Mouse (Mus musculus) C2C12 (cell line): ENCODE data around the gene Eif3j1. TPM values are rescaled to one million over a fixed set of nuclear protein-coding genes. Genes with fewer than 3 reads are reported as not detected.

Experiments used
- H3K27me3 ChIP-seq: one replicate; pipeline ENCODE4 v1.6.1; 2011; ENCODE audit not compliant: control insufficient read depth, insufficient read depth, insufficient read length
- H3K36me3 ChIP-seq: one replicate; pipeline ENCODE4 v1.6.1; 2011; ENCODE audit not compliant: control insufficient read depth, insufficient read depth
- H3K4me3 ChIP-seq: one replicate; pipeline ENCODE4 v1.5.1; 2011; ENCODE audit warnings: mild to moderate bottlenecking, control low read depth; ENCODE audit not compliant: poor library complexity, insufficient read depth, severe bottlenecking
- H3K79me2 ChIP-seq: one replicate; pipeline ENCODE4 v1.6.1; 2011; ENCODE audit not compliant: control insufficient read depth, insufficient read depth
- H3K79me3 ChIP-seq: one replicate; pipeline ENCODE4 v1.6.1; 2011; ENCODE audit warnings: low read depth, control low read depth
- H3ac ChIP-seq: one replicate; pipeline ENCODE3; 2011; ENCODE audit warnings: low read depth; ENCODE audit not compliant: control insufficient read depth, insufficient read length
- CEBPB ChIP-seq: IDR thresholded peaks from one replicate; pipeline ENCODE4 v1.6.1; 2011; ENCODE audit warnings: low read depth, mild to moderate bottlenecking, control low read depth, moderate library complexity
- CTCF ChIP-seq: IDR thresholded peaks from one replicate; pipeline ENCODE4 v1.5.1; 2011; ENCODE audit not compliant: control insufficient read depth, insufficient read depth, insufficient read length
- FOSL1 ChIP-seq: IDR thresholded peaks from one replicate; pipeline ENCODE4 v1.8.0; 2011; ENCODE audit warnings: mild to moderate bottlenecking, low read length; ENCODE audit not compliant: poor library complexity, insufficient read depth, severe bottlenecking
- MAX ChIP-seq: IDR thresholded peaks from one replicate; pipeline ENCODE4 v1.6.1; 2011; ENCODE audit warnings: mild to moderate bottlenecking, control low read depth
- MYOD1 ChIP-seq: IDR thresholded peaks from one replicate; pipeline ENCODE4 v1.6.1; 2011; ENCODE audit warnings: low read depth; ENCODE audit not compliant: control insufficient read depth, insufficient read length
- MYOG ChIP-seq: IDR thresholded peaks from one replicate; pipeline ENCODE4 v1.6.1; 2011; ENCODE audit not compliant: control insufficient read depth, insufficient read length; ENCODE audit errors: extremely low read depth
- USF1 ChIP-seq: IDR thresholded peaks from one replicate; pipeline ENCODE4 v1.6.1; 2011; ENCODE audit warnings: low read depth, mild to moderate bottlenecking, control low read depth, moderate library complexity
- polyA plus RNA-seq: library from polyadenylated mRNA; unstranded; fragments of >200 nt; fragmentation: generic; extraction: Trizol; gene quantifications from one replicate; pipeline ENCODE4 v1.2.1, GENCODE M21; 2012; ENCODE audit warnings: missing spikeins

Eif3j1 gene
- polyA plus RNA-seq, 1 experiment = 5.6 TPM

DNA sequence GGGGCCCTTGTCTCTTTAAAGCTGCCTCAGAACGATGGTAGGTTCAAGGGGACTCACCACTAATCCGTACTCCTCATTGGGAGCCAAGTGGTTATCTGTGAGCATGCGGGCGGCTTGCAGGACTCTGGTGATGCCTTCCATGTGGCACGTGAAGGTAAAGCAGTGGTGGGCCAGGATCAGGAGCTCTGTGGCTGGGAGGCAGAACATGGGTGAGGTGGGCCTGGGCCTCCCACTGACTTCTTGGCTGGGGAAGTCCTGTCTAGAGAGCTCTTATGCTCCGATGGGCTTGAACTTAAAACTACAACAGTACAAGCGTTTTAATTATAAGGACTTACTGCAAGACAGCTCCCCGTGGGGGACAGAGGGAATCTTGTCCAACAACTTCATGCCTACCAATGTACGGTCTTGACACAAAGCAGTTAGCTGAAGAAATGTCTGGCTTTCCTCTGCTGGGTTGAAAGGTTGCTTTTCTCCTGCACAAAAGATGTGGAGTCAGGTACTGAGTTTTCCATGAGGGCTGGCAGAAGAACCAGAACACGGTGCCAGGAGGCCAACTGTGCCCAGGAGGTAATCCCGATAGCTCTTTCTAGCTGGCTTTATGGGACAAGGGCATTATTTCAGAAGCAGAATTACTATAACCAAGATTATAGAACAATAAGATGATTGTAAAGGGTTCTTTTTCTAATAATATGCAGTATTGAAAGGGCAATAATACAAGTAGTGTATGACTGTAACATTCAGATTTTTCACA is 31.2 kb downstream of the Eif3j1 start:
- no peaks in the 10 kb centered on the region for H3K27me3 ChIP-seq
- TF ChIP-seq MAX (no peak), MYOG (no peak), CTCF (no peak), MYOD1 (no peak), USF1 (no peak), FOSL1 (no peak), CEBPB (no peak)
- H3ac ChIP-seq = no peak overlapping the region
- no peaks in the 10 kb centered on the region for H3K79me3 ChIP-seq
- H3K36me3 ChIP-seq = peaks cover 53% of the 10 kb centered on the region
- no peak overlapping the region for H3K4me3 ChIP-seq
- H3K79me2 ChIP-seq = no peaks in the 10 kb centered on the region

GRCm38 (mm10) chr2:122065200-122065969 is 37.0 kb downstream of the Eif3j1 start:
- Histone ChIP-seq H3K79me2 (no peaks in the 10 kb centered on the region), H3K27me3 (no peaks in the 10 kb centered on the region), H3K4me3 (no peak overlapping the region), H3K36me3 (peaks cover 36% of the 10 kb centered on the region), H3ac (no peak overlapping the region), H3K79me3 (no peaks in the 10 kb centered on the region)
- TF ChIP-seq CTCF (peak; percentile 24), USF1 (no peak), MAX (no peak)

DNA sequence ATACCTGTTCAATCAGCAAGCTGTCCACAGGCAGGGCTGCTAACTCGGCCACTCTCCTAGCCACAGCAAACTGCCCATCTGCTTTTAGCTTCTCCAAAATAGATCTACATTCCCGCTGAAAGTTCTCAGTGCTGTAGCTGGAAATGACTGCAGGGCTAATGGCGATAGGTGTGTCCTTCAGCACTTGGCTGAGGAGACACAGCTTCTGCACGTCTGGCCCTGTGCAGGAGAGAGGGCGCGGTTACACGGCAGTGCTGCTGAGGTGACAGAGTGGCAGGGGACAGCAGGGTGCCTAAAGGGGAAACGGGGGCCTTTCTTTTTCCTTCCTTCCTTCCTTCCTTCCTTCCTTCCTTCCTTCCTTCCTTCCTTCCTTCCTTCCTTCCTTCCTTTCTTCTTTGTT is 37.9 kb downstream of the Eif3j1 start:
- no peak for TF ChIP-seq CTCF
- no peak for TF ChIP-seq CEBPB
- no peak for TF ChIP-seq MYOD1
- no peak for TF ChIP-seq MAX
- no peak for TF ChIP-seq FOSL1
- TF ChIP-seq MYOG = no peak
- TF ChIP-seq USF1 = no peak
- H3K36me3 ChIP-seq = peaks cover 36% of the 10 kb centered on the region

DNA sequence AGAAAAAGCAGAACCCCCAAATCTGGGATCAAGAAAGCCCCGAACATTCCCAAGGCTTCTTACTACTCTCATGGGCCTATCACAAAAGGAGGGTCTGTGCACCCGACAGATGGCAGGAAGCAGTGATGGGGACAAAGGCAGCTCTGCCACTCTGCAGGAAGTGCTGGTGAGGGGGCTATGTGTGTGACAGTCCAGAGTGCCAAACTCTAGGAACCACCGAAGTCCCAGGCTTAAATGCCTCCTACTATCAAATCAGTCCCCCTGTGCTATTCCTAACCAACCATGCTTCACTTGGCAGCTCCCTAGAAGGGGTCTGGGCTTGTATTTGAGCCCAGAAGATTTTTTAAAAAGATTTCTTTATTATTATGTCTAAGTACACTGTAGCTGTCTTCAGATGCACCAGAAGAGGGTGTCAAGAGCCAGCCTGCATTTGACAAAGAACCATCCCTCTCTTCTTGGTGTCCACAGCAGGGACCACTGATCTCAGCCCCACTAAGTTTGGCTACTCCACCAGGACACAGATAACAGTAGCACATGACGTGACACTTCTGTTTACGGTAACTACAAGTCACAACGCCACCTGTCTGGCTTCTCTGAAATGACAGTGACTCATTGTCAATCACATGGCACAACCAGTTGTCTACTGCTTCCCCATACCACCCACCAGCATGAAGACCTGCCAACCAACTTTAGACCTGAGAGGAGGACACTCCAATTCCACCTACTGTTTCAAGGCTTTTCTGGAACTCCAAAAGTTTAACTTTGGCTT is 41.0 kb downstream of the Eif3j1 start:
- no peak overlapping the region for H3K4me3 ChIP-seq
- H3ac ChIP-seq = no peak overlapping the region
- H3K79me2 ChIP-seq = no peaks in the 10 kb centered on the region
- TF ChIP-seq USF1 = no peak
- TF ChIP-seq CEBPB = no peak
- TF ChIP-seq FOSL1 = no peak
- TF ChIP-seq MYOD1 = no peak
- no peak for TF ChIP-seq MYOG
- no peak for TF ChIP-seq MAX
- no peak for TF ChIP-seq CTCF
- peaks cover 28% of the 10 kb centered on the region for H3K36me3 ChIP-seq
- H3K27me3 ChIP-seq = no peaks in the 10 kb centered on the region
- H3K79me3 ChIP-seq = no peaks in the 10 kb centered on the region

More for the DNA sequence above, 37.9 kb downstream of the Eif3j1 start:
- H3K79me3 ChIP-seq = no peaks in the 10 kb centered on the region
- H3K27me3 ChIP-seq = no peaks in the 10 kb centered on the region
- H3K79me2 ChIP-seq = no peaks in the 10 kb centered on the region
- H3K4me3 ChIP-seq = no peak overlapping the region
- no peak overlapping the region for H3ac ChIP-seq

DNA sequence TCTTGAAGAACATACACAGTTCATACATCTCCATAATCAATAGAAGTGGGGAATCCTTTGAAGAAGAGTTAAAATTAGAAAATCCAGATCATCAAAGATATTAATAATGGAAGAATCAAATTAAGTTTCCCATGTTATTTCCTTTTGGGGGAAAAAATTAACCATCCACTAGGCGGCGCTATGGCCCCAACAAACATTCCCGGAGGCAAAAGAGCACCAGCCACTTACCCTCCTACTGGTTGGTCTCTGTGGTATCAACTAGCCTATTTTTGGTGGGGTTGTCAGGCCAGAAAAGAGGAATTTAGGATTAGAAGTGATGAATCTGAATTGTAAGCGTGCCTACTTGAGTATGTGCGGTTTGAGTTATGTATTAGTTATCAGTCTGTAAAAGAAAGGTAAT is 41.6 kb downstream of the Eif3j1 start:
- Histone ChIP-seq H3K27me3 (no peaks in the 10 kb centered on the region), H3K79me3 (no peaks in the 10 kb centered on the region), H3K4me3 (no peak overlapping the region), H3K79me2 (no peaks in the 10 kb centered on the region), H3ac (no peak overlapping the region), H3K36me3 (peaks cover 27% of the 10 kb centered on the region)
- TF ChIP-seq MYOD1 (no peak), CEBPB (no peak), FOSL1 (no peak), MYOG (no peak), CTCF (no peak), MAX (no peak), USF1 (no peak)
